Mouse (Mus musculus): Measurements from ENCODE around the gene Xpa. TPM values are rescaled to one million over a fixed set of nuclear protein-coding genes. Genes with fewer than 3 reads are reported as not detected.

Xpa gene
- total RNA-seq, 2 experiments from 2014 or later, result 5.8 to 6.7 TPM

Other genes starting within 250 kb of the Xpa start
- 1 to 10 TPM; 7.3 to 9.7 TPM for gene Tdrd7, start 231.0 kb downstream of the Xpa start, total RNA-seq (2021)
- gene Tmod1, start 157.4 kb downstream of the Xpa start, total RNA-seq (2021), result 100 to 1,000 TPM; 163 to 194 TPM
- gene Ncbp1, start 57.7 kb downstream of the Xpa start, total RNA-seq (2021), result 10 to 100 TPM; 13.1 to 16.1 TPM
- 10 to 100 TPM in 1 of 2 experiments, 1 to 10 TPM in 1; 9.6 to 10.2 TPM for gene Tstd2, start 57.6 kb downstream of the Xpa start, total RNA-seq (2021)
- not detected for gene Foxe1, start 147.3 kb upstream of the Xpa start, total RNA-seq (2021)
- gene Trmo, start 193.1 kb upstream of the Xpa start, total RNA-seq (2021), result 1 to 10 TPM; 2.6 to 3.1 TPM
- gene Hemgn, start 217.2 kb upstream of the Xpa start, total RNA-seq (2021), result not detected

All from gastrocnemius, adult 18-20 months (tissue).